Mouse (Mus musculus) lung, postnatal 0 days (tissue): Measurements from ENCODE around the gene Blnk. TPM values are rescaled to one million over a fixed set of nuclear protein-coding genes. Genes with fewer than 3 reads are reported as not detected.

Experiments
- ATAC-seq: fragments of 200-750 bp; cut with Nextera tagmentation; 2 replicates; pipeline ENCODE4 v1.8.0; 2017; ENCODE audit warnings: moderate library complexity
- DNase-seq: peaks from one replicate; pipeline ENCODE4 v3.0.0-alpha.2; 2016; ENCODE audit warnings: low spot score
- H3K27ac ChIP-seq: fragments of 300-500 bp; sonication (generic); 2 replicates; pipeline ENCODE4 v1.5.1; 2014; ENCODE audit warnings: antibody characterized with exemption, mild to moderate bottlenecking, low read length, mixed read lengths
- H3K27me3 ChIP-seq: fragments of 300-500 bp; sonication (generic); replicated peaks from 2 replicates; pipeline ENCODE4 v1.6.1; 2014; ENCODE audit warnings: low read length, mixed read lengths; ENCODE audit not compliant: insufficient read depth
- H3K36me3 ChIP-seq: fragments of 300-500 bp; sonication (generic); 2 replicates; pipeline ENCODE4 v1.6.1; 2014; ENCODE audit warnings: low read length, mixed read lengths; ENCODE audit not compliant: insufficient read depth
- H3K4me1 ChIP-seq: fragments of 300-500 bp; sonication (generic); 2 replicates; pipeline ENCODE4 v1.6.1; 2014; ENCODE audit warnings: antibody characterized with exemption, low read depth, low read length, mixed read lengths; ENCODE audit not compliant: insufficient read depth
- H3K4me2 ChIP-seq: fragments of 300-500 bp; sonication (generic); replicated peaks from 2 replicates; pipeline ENCODE4 v1.6.1; 2014; ENCODE audit warnings: low read depth, mild to moderate bottlenecking, low read length, moderate library complexity, mixed read lengths
- H3K4me3 ChIP-seq: fragments of 300-500 bp; sonication (generic); 2 replicates; pipeline ENCODE4 v1.5.1; 2014; ENCODE audit warnings: low read depth, low read length
- H3K9ac ChIP-seq: fragments of 300-500 bp; sonication (generic); replicated peaks from 2 replicates; pipeline ENCODE4 v1.6.1; 2014; ENCODE audit warnings: low read depth, mild to moderate bottlenecking
- H3K9me3 ChIP-seq: fragments of 300-500 bp; sonication (generic); 2 replicates; pipeline ENCODE4 v1.6.1; 2016; ENCODE audit warnings: low read length, mixed read lengths
- CTCF ChIP-seq: IDR thresholded peaks from 2 replicates; pipeline ENCODE4 v1.5.1; 2016; ENCODE audit warnings: antibody characterized with exemption, mild to moderate bottlenecking
- EP300 ChIP-seq: IDR thresholded peaks from 2 replicates; pipeline ENCODE4 v1.6.1; 2016; ENCODE audit warnings: antibody characterized with exemption, mild to moderate bottlenecking, control low read depth
- WGBS: fragments of 180-500 bp; shearing (Covaris S2); extraction: QIAGEN DNeasy Blood & Tissue Kit; methylation state at CpG from one replicate; pipeline ENCODE4 v1.1.7; 2014; 5-methylcytosine and 5-hydroxymethylcytosine counted together
- polyA plus RNA-seq: library from polyadenylated mRNA; unstranded; fragments of >200 nt; fragmentation: Nextera tagmentation; extraction: Ambion mirVana; gene quantifications from 2 replicates; pipeline ENCODE4 v1.2.1, GENCODE M21; 2015

Blnk gene
- polyA plus RNA-seq, 1 experiment from 2014 or later, result 0.58 TPM

GRCm38 (mm10) chr19:41029219-41029618 is 34.9 kb upstream of the Blnk start, which contains the start of gene Dntt:
Gene Dntt, plus strand, starts transcription at chr19:41029275.
- Histone ChIP-seq H3K36me3 (no peaks in the 10 kb centered on the region), H3K9me3 (no peaks in the 10 kb centered on the region), H3K4me2 (no peak within 1 kb of the TSS), H3K27me3 (no peaks in the 10 kb centered on the region), H3K27ac (no peak within 1 kb of the TSS), H3K9ac (no peak within 1 kb of the TSS), H3K4me3 (no peak within 1 kb of the TSS), H3K4me1 (no peaks in the 10 kb centered on the region)
- DNase-seq, result no peak
- TF ChIP-seq CTCF, result no peak
- no peak for TF ChIP-seq EP300
- no peak for ATAC-seq
- 86% methylated on average over 6 of the region's 6 CpGs for WGBS

- Histone ChIP-seq H3K4me3 (no peak overlapping the region), H3K9ac (no peak overlapping the region), H3K4me1 (no peaks in the 10 kb centered on the region), H3K36me3 (no peaks in the 10 kb centered on the region), H3K9me3 (no peaks in the 10 kb centered on the region), H3K27me3 (no peaks in the 10 kb centered on the region), H3K27ac (no peak overlapping the region), H3K4me2 (no peak overlapping the region)
- no peak for TF ChIP-seq CTCF
- TF ChIP-seq EP300, result no peak
- no peak for ATAC-seq
- 94% methylated on average over 9 of the region's 9 CpGs for WGBS
- no peak for DNase-seq
Observed at GRCm38 (mm10) chr19:41027601-41028000, 33.3 kb upstream of the Blnk start.

DNA sequence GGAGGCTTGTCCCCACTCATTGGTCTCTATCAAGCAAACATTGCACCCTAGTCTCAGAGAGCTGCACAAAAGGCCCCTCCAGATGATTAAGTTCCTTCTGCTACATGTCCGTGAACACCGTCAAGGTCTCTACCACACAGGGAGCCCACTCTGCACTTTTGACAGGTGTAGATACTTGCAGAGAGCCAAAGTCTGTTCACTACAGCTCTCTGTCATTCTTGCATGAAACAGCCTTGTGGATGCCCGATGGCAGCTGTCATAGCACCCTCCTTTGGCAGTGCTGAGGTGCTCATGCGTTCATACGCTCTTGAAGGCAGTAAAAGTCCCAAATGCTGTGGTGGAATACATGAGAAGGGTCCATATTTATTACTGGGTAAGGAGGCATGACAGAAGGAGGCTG is 32.7 kb upstream of the Blnk start:
- no peak for DNase-seq
- Histone ChIP-seq H3K4me1 (no peaks in the 10 kb centered on the region), H3K27ac (no peak overlapping the region), H3K9ac (no peak overlapping the region), H3K36me3 (no peaks in the 10 kb centered on the region), H3K9me3 (no peaks in the 10 kb centered on the region), H3K27me3 (no peaks in the 10 kb centered on the region), H3K4me2 (no peak overlapping the region), H3K4me3 (no peak overlapping the region)
- WGBS, result 84% methylated on average over 5 of the region's 5 CpGs
- ATAC-seq, result no peak
- no peak for TF ChIP-seq EP300
- no peak for TF ChIP-seq CTCF

DNA sequence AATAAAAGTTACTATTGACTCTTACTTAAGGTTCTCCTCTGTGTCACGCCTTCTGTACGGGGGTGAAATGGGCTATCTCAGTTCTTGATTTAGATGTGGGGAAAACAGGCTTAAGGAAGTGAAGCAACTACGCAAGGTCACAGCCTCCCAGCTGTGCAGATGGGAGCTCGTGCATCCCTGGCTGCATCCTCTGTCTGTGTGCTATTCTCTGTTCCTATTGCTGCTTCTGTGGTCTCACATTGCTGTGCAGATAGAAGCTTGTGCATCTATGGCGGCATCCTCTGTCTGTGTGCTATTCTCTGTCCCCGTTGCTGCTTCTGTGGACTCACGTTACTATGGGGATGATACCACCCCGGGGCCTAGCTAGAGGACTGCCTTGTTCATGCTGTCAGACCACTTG is 32.2 kb upstream of the Blnk start:
- Histone ChIP-seq H3K4me1 (no peaks in the 10 kb centered on the region), H3K27ac (no peak overlapping the region), H3K27me3 (no peaks in the 10 kb centered on the region), H3K36me3 (no peaks in the 10 kb centered on the region), H3K9me3 (no peaks in the 10 kb centered on the region), H3K4me2 (no peak overlapping the region), H3K4me3 (no peak overlapping the region), H3K9ac (no peak overlapping the region)
- WGBS, result 80% methylated on average over 8 of the region's 8 CpGs
- TF ChIP-seq EP300 (no peak), CTCF (no peak)
- ATAC-seq (no peak), DNase-seq (no peak)

DNA sequence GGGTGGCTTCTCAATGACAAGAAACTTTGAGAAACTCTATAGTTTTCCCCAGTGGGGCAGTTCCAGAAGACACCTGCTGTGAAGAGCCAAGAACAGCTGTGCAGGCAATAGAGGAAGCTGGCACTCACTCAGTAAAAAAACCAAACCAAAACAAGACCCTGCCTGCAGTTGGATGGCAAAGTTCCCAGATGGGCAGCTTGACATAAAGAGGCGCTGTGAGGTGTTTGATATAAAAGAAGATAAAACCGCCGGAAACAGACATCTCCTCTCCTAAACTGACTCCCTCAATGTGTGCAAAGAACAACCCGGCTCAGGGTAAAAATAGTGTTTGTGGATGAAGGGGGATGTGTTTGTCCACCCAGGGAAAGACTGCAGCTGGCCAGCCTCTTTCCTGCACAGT is 27.9 kb upstream of the Blnk start:
- H3K36me3 ChIP-seq, result no peaks in the 10 kb centered on the region
- H3K9ac ChIP-seq, result no peak overlapping the region
- DNase-seq (no peak), ATAC-seq (no peak)
- H3K4me2 ChIP-seq, result no peak overlapping the region
- no peak for TF ChIP-seq EP300
- no peak for TF ChIP-seq CTCF
- 50% methylated on average over 4 of the region's 4 CpGs for WGBS
- no peak overlapping the region for H3K4me3 ChIP-seq
- H3K4me1 ChIP-seq, result no peaks in the 10 kb centered on the region
- no peaks in the 10 kb centered on the region for H3K9me3 ChIP-seq
- no peaks in the 10 kb centered on the region for H3K27me3 ChIP-seq
- H3K27ac ChIP-seq, result no peak overlapping the region

GRCm38 (mm10) chr19:41020537-41020936 is 26.2 kb upstream of the Blnk start:
- ATAC-seq (no peak), DNase-seq (no peak)
- no peak overlapping the region for H3K27ac ChIP-seq
- no peak overlapping the region for H3K4me2 ChIP-seq
- H3K9ac ChIP-seq, result no peak overlapping the region
- TF ChIP-seq EP300 (no peak), CTCF (no peak)
- no peak overlapping the region for H3K4me3 ChIP-seq
- no peaks in the 10 kb centered on the region for H3K4me1 ChIP-seq
- H3K9me3 ChIP-seq, result no peaks in the 10 kb centered on the region
- H3K27me3 ChIP-seq, result no peaks in the 10 kb centered on the region
- WGBS, result 55% methylated on average over 3 of the region's 3 CpGs
- H3K36me3 ChIP-seq, result no peaks in the 10 kb centered on the region

- H3K4me1 ChIP-seq, result no peaks in the 10 kb centered on the region
- no peak for TF ChIP-seq EP300
- TF ChIP-seq CTCF, result no peak
- WGBS, result 60% methylated on average over 5 of the region's 5 CpGs
- H3K9me3 ChIP-seq, result no peaks in the 10 kb centered on the region
- no peaks in the 10 kb centered on the region for H3K27me3 ChIP-seq
- H3K36me3 ChIP-seq, result no peaks in the 10 kb centered on the region
- no peak for DNase-seq
- H3K4me3 ChIP-seq, result no peak overlapping the region
- no peak overlapping the region for H3K9ac ChIP-seq
- ATAC-seq, result no peak
- no peak overlapping the region for H3K4me2 ChIP-seq
- no peak overlapping the region for H3K27ac ChIP-seq
Observed at GRCm38 (mm10) chr19:41019164-41019675, 24.9 kb upstream of the Blnk start.
